Mouse (Mus musculus) lung, postnatal 0 days (tissue): ENCODE data around the gene Hspa2.

ENCODE experiments used
- CTCF ChIP-seq: IDR thresholded peaks from 2 replicates; pipeline ENCODE4 v1.5.1; 2016; ENCODE audit warnings: antibody characterized with exemption, mild to moderate bottlenecking
- EP300 ChIP-seq: IDR thresholded peaks from 2 replicates; pipeline ENCODE4 v1.6.1; 2016; ENCODE audit warnings: antibody characterized with exemption, mild to moderate bottlenecking, control low read depth

- TF ChIP-seq EP300: no peak
- no peak for TF ChIP-seq CTCF
Observed at GRCm38 (mm10) chr12:76377726-76378125, 26.2 kb upstream of the Hspa2 start.
